Mouse (Mus musculus) CD8-positive naive resting alpha-beta T cell, adult 57 days (primary cell): ENCODE data around the gene Olfr598. TPM values are rescaled to one million over a fixed set of nuclear protein-coding genes. Genes with fewer than 3 reads are reported as not detected.

Experiments
- total RNA-seq: library from RNA; stranded (reverse); gene quantifications from one replicate; pipeline ENCODE4 v1.2.4, GENCODE M21; 2023

Olfr598 gene
- not detected for total RNA-seq

DNA sequence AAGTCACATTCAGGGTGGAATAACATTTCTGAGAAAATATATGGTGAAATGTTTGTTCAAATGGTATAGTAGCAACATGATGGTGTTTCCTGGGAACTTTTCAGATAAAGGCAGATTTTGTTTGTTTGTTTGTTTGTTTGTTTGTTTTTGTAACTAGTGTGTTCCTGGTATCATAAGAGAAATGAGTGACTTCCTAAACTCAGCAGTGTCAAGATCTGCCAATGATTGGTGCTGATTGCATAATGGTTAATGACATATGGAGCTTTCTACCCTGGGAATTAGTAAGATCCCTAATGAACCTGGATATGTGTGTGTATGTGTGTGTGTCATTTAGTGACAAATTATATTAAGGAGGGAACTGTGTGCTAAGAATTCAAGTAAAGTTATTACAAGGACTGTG, at the start of gene Olfr598:
Gene Olfr598, plus strand, starts transcription at position 301 of the 400 bp plus-strand sequence.

DNA sequence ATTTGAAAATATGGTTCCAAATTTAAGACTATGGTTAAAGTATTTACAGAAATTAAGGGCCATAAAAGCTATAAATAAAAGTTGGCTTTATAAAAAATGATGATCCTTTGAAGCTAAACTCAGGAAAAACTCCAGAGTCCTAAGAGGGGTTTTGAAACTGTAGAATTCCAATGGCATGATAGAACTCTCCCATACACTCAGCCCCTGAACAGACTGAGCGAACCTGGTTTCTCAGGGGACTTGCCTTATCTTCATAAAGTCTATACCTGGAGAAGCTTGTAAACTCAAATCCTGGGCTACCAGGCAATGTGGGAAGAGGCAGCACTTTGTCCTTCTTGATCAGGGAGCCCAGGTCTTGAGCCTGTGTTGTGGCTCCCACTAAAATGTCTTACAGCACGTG, 18.0 kb upstream of the Olfr598 start, which contains the start of gene Olfr596:
Gene Olfr596, plus strand, starts transcription at position 301 of the 400 bp plus-strand sequence.

DNA sequence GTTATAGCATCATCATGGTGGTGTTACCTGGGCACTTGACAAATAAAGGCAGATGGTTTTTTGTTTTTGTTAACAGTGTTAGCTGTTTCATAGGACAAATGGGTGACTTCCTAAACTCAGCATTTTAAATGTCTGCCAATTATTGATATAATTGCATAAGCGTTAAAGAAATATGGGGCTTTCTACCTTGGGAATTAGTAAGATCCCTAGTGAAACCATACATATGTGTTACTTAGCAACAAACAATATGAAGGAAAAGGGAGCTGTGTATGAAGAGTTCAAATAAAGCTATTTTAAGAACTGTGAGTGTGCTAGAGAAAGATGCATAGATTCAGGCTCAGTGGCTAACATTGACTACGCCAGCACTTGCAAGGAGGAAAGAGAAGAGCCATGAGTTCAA, 7.4 kb upstream of the Olfr598 start, which contains the start of gene Olfr597:
Gene Olfr597, plus strand, starts transcription at position 301 of the 400 bp plus-strand sequence.

DNA sequence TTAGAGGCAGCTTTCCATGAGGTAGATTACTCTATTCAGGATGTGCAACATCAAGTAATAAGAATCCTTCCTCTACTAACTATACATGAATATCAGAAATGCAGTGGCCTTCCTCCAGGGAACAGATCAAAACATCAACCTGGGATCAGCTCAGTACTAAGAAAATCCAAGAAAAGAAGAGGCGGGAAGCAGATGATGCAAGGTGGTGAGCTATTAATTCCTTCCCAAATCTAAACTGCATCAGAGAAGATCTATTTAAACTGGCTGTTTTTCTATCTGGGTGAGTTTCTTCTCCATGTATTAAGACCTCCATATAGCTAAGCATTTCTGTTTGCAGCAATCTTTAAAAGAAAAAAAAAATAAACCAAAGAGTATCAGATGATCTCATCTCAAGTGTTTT, 12.2 kb downstream of the Olfr598 start, which contains the start of gene Olfr599:
Gene Olfr599, plus strand, starts transcription at position 301 of the 400 bp plus-strand sequence.

DNA sequence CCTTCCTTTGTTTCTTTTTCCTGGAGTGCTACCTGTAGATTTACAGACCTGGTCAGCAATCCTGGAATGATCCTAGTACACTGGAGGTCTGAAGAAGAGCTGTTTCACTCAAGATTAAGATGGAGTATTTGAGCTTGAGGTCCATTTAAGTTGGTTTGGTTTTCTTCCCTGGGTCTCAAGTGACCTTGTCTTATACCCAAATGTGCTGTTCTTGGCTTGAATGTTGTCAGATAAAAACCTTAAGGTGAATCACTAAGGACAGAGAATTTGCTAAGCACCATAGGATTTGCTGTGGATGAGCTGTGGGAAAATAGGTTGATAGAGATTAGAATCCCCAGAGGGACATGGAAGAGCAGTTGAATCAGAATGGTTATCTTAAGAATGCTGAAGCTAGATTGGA, 26.2 kb downstream of the Olfr598 start, which contains the start of gene Olfr600:
Gene Olfr600, minus strand, starts transcription at position 101 of the 400 bp plus-strand sequence.

DNA sequence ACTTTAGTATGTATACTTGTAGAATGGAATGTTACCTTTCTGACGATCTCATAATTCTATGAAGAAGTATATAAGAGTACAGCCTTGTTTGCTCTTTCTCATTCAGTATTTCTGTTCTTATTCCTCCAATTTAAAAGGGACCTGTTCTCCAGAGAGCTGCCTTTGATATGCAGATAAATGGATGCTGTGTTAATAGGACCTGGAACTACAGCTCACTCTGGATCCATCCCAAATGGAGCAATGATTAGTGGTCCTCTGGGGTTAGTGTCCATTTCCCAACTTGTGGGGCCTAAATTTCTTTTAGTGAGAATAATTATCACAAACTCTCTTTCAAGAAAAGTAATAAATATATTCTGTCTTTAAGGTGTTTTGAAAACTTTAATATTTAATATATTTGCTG, 39.2 kb downstream of the Olfr598 start, which contains the start of gene Olfr601:
Gene Olfr601, minus strand, starts transcription at position 101 of the 400 bp plus-strand sequence.

Other genes starting within 250 kb of the Olfr598 start
- gene Olfr584, start 241.7 kb upstream of the Olfr598 start, total RNA-seq: not detected
- gene Olfr585, start 225.8 kb upstream of the Olfr598 start, total RNA-seq: not detected
- gene Olfr586, start 197.9 kb upstream of the Olfr598 start, total RNA-seq: not detected
- not detected for gene Olfr588-ps1, start 182.7 kb upstream of the Olfr598 start, total RNA-seq
- gene Olfr589, start 167.2 kb upstream of the Olfr598 start, total RNA-seq: not detected
- gene Olfr591, start 145.2 kb upstream of the Olfr598 start, total RNA-seq: not detected
- not detected for gene Olfr592, start 138.8 kb upstream of the Olfr598 start, total RNA-seq
- gene Olfr593, start 111.7 kb upstream of the Olfr598 start, total RNA-seq: not detected
- not detected for gene Olfr594, start 106.6 kb upstream of the Olfr598 start, total RNA-seq
- gene Usp17ld, start 71.1 kb upstream of the Olfr598 start, total RNA-seq: not detected
- gene Olfr596, start 17.9 kb upstream of the Olfr598 start, total RNA-seq: not detected
- gene Olfr597, start 7.3 kb upstream of the Olfr598 start, total RNA-seq: not detected
- not detected for gene Olfr599, start 12.3 kb downstream of the Olfr598 start, total RNA-seq
- gene Olfr600, start 26.1 kb downstream of the Olfr598 start, total RNA-seq: not detected
- gene Olfr601, start 39.1 kb downstream of the Olfr598 start, total RNA-seq: not detected
- not detected for gene Olfr603, start 62.6 kb downstream of the Olfr598 start, total RNA-seq
- gene Usp17lc, start 91.5 kb downstream of the Olfr598 start, total RNA-seq: not detected
- not detected for gene Olfr605, start 121.9 kb downstream of the Olfr598 start, total RNA-seq
- gene Olfr606, start 125.5 kb downstream of the Olfr598 start, total RNA-seq: not detected
- gene Olfr607, start 140.6 kb downstream of the Olfr598 start, total RNA-seq: not detected
- gene Olfr608, start 146.3 kb downstream of the Olfr598 start, total RNA-seq: not detected
- gene Olfr609, start 174.5 kb downstream of the Olfr598 start, total RNA-seq: not detected
- gene Olfr610, start 188.6 kb downstream of the Olfr598 start, total RNA-seq: not detected
- not detected for gene Olfr611, start 197.3 kb downstream of the Olfr598 start, total RNA-seq
- gene Olfr612, start 219.1 kb downstream of the Olfr598 start, total RNA-seq: not detected
- gene Olfr613, start 224.5 kb downstream of the Olfr598 start, total RNA-seq: not detected
- gene Olfr615, start 232.5 kb downstream of the Olfr598 start, total RNA-seq: not detected
- not detected for gene Olfr616, start 245.6 kb downstream of the Olfr598 start, total RNA-seq
- gene Olfr617, start 249.5 kb downstream of the Olfr598 start, total RNA-seq: not detected